Mouse (Mus musculus) hindbrain, embryonic 16.5 days (tissue): Measurements from ENCODE around the gene Cdpf1. TPM values are rescaled to one million over a fixed set of nuclear protein-coding genes. Genes with fewer than 3 reads are reported as not detected.

Experiments used
- ATAC-seq: fragments of 200-750 bp; cut with Nextera tagmentation; 2 replicates; pipeline ENCODE4 v1.8.0; 2017; ENCODE audit warnings: moderate TSS enrichment, moderate library complexity
- H3K27ac ChIP-seq: fragments of 300-500 bp; sonication (generic); 2 replicates; pipeline ENCODE4 v1.5.1; 2014; ENCODE audit warnings: low read depth, mild to moderate bottlenecking, control low read depth, low read length, moderate library complexity
- H3K27me3 ChIP-seq: fragments of 300-500 bp; sonication (generic); replicated peaks from 2 replicates; pipeline ENCODE4 v1.6.1; 2014; ENCODE audit warnings: low read length; ENCODE audit not compliant: control insufficient read depth, insufficient read depth
- H3K36me3 ChIP-seq: fragments of 300-500 bp; sonication (generic); 2 replicates; pipeline ENCODE4 v1.6.1; 2014; ENCODE audit warnings: mild to moderate bottlenecking, low read length, moderate library complexity, mixed read lengths; ENCODE audit not compliant: control insufficient read depth, insufficient read depth
- H3K4me1 ChIP-seq: fragments of 300-500 bp; sonication (generic); 2 replicates; pipeline ENCODE4 v1.6.1; 2014; ENCODE audit warnings: low read depth, low read length; ENCODE audit not compliant: control insufficient read depth, insufficient read depth
- H3K4me2 ChIP-seq: fragments of 300-500 bp; sonication (generic); 2 replicates; pipeline ENCODE4 v1.6.1; 2014; ENCODE audit warnings: mild to moderate bottlenecking, low read length, control low read depth, moderate library complexity
- H3K4me3 ChIP-seq: fragments of 300-500 bp; sonication (generic); 2 replicates; pipeline ENCODE4 v1.5.1; 2014; ENCODE audit warnings: mild to moderate bottlenecking, low read length, control low read depth, moderate library complexity
- H3K9ac ChIP-seq: fragments of 300-500 bp; sonication (generic); 2 replicates; pipeline ENCODE4 v1.6.1; 2014; ENCODE audit warnings: low read depth, mild to moderate bottlenecking, control low read depth, low read length, moderate library complexity
- H3K9me3 ChIP-seq: fragments of 300-500 bp; sonication (generic); 2 replicates; pipeline ENCODE4 v1.6.1; 2014; ENCODE audit warnings: mild to moderate bottlenecking, low read length, moderate library complexity; ENCODE audit not compliant: control insufficient read depth
- WGBS: fragments of 180-500 bp; shearing (Covaris S2); extraction: QIAGEN DNeasy Blood & Tissue Kit; methylation state at CpG from one replicate; pipeline ENCODE4 v1.1.7; 2014; 5-methylcytosine and 5-hydroxymethylcytosine counted together
- polyA plus RNA-seq: library from polyadenylated mRNA; unstranded; fragments of >200 nt; fragmentation: Nextera tagmentation; extraction: Ambion mirVana; gene quantifications from 2 replicates; pipeline ENCODE4 v1.2.1, GENCODE M21; 2015

Cdpf1 gene
- polyA plus RNA-seq, 1 experiment from 2014 or later: 24.9 TPM

DNA sequence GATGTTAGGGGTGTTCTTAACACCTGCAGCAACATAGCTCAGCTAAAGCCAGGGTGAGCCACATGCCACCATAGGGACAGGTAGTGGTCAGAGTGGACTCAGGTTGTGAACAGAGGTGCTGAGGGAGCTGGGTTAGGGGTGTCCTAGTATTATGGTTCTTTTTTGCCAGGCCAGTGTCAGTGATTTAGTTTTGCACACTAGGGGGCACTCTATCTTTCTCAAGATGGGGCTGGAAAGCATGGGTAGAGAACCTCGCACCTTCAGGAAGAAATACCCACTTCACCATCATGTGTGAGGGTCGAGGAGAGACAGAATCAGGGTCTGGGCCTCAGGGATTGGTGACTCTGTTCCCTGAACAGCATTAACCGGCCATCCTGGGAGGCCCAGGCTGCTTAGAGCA, 23.8 kb upstream of the Cdpf1 start:
- ATAC-seq: no peak
- WGBS: 63% methylated on average over 3 of the region's 3 CpGs
- Histone ChIP-seq H3K4me3 (no peak overlapping the region), H3K4me2 (no peak overlapping the region), H3K36me3 (peaks cover 4% of the 10 kb centered on the region), H3K4me1 (peaks cover 11% of the 10 kb centered on the region), H3K27ac (no peak overlapping the region), H3K27me3 (no peaks in the 10 kb centered on the region), H3K9ac (no peak overlapping the region), H3K9me3 (no peaks in the 10 kb centered on the region)

DNA sequence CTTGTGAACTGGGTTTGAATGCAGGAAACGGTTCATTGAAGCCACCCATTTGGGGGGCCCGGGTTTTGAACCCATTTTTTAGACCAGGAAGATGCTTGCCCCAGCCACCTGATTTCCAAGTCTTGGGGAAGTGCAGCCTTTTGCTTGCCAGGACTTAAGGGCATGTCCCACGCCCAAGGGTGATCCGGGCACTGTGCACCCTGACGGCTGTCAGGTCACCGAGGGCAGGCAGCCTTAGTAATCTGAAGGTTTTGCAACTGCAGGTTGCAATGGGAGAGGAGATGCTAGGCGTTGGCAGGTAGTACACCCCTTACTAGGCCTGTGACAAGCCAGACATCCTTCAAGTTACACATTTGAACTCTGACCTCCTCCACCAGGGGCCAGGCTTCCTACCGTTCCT, 21.1 kb upstream of the Cdpf1 start:
- peaks cover 11% of the 10 kb centered on the region for H3K4me1 ChIP-seq
- peaks cover 4% of the 10 kb centered on the region for H3K36me3 ChIP-seq
- peak overlapping the region; percentile 76 for H3K4me2 ChIP-seq
- H3K9me3 ChIP-seq: no peaks in the 10 kb centered on the region
- peak; percentile 18; the same call in 1 of the 2 replicates for ATAC-seq
- peak overlapping the region; percentile 82 for H3K9ac ChIP-seq
- H3K27me3 ChIP-seq: no peaks in the 10 kb centered on the region
- WGBS: 45% methylated on average over 8 of the region's 8 CpGs
- H3K27ac ChIP-seq: no peak overlapping the region; the same call in 1 of the 2 replicates
- peak overlapping the region; percentile 68 for H3K4me3 ChIP-seq

- H3K9ac ChIP-seq: peak within 1 kb of the TSS; percentile 82
- H3K4me2 ChIP-seq: peak within 1 kb of the TSS; percentile 76
- H3K4me1 ChIP-seq: peaks cover 11% of the 10 kb centered on the region
- ATAC-seq: peak; percentile 95
- H3K4me3 ChIP-seq: peak within 1 kb of the TSS; percentile 68
- under 1% methylated on average over 27 of the region's 27 CpGs for WGBS
- peak within 1 kb of the TSS; percentile 39; the same call in 1 of the 2 replicates for H3K27ac ChIP-seq
- no peaks in the 10 kb centered on the region for H3K9me3 ChIP-seq
- peaks cover 4% of the 10 kb centered on the region for H3K36me3 ChIP-seq
- H3K27me3 ChIP-seq: no peaks in the 10 kb centered on the region
These were observed 20.6 kb upstream of the Cdpf1 start, which contains the start of gene Ttc38 for GRCm38 (mm10) chr15:85831954-85832590. Gene Ttc38 (plus strand): TSS chr15:85832306.

GRCm38 (mm10) chr15:85829470-85829869, 18.0 kb upstream of the Cdpf1 start:
- Histone ChIP-seq H3K9me3 (no peaks in the 10 kb centered on the region), H3K4me2 (no peak overlapping the region), H3K9ac (no peak overlapping the region), H3K36me3 (no peaks in the 10 kb centered on the region), H3K4me3 (no peak overlapping the region), H3K27ac (no peak overlapping the region), H3K27me3 (no peaks in the 10 kb centered on the region), H3K4me1 (peaks cover 11% of the 10 kb centered on the region)
- WGBS: 64% methylated on average over 5 of the region's 5 CpGs
- ATAC-seq: no peak

GRCm38 (mm10) chr15:85828071-85828470, 16.6 kb upstream of the Cdpf1 start:
- H3K27me3 ChIP-seq: no peaks in the 10 kb centered on the region

GRCm38 (mm10) chr15:85826676-85827075, 15.2 kb upstream of the Cdpf1 start:
- no peaks in the 10 kb centered on the region; the same call in 1 of the 2 replicates for H3K27me3 ChIP-seq
- no peak overlapping the region for H3K9ac ChIP-seq
- no peak overlapping the region for H3K4me3 ChIP-seq
- H3K27ac ChIP-seq: no peak overlapping the region
- no peaks in the 10 kb centered on the region for H3K36me3 ChIP-seq
- no peaks in the 10 kb centered on the region for H3K9me3 ChIP-seq
- H3K4me2 ChIP-seq: no peak overlapping the region
- peaks cover 4% of the 10 kb centered on the region for H3K4me1 ChIP-seq
- no peak for ATAC-seq
- WGBS: 75% methylated on average over 5 of the region's 5 CpGs

More at GRCm38 (mm10) chr15:85828071-85828470, 16.6 kb upstream of the Cdpf1 start:
- peaks cover 11% of the 10 kb centered on the region for H3K4me1 ChIP-seq
- WGBS: 90% methylated on average over 4 of the region's 4 CpGs
- H3K9me3 ChIP-seq: no peaks in the 10 kb centered on the region
- H3K4me3 ChIP-seq: no peak overlapping the region
- H3K27ac ChIP-seq: no peak overlapping the region
- no peak overlapping the region for H3K9ac ChIP-seq
- no peaks in the 10 kb centered on the region for H3K36me3 ChIP-seq
- ATAC-seq: no peak
- no peak overlapping the region for H3K4me2 ChIP-seq

DNA sequence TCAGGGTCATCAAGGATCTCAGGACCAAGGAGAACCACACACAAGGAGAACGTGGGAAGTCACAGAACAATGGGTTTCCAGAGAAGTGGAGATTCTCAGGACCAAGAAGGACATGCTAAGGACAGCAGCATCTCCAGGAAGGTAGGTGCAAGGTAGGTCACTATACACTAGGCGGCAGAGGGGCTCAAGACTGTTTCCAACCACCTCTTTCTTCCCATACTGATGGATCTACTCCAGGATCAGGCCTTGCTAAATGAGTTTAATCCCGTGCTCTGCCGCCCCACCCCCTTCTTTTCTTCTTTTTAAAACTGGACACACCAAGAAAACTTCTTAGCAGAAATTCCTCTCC, 10.5 kb upstream of the Cdpf1 start:
- no peaks in the 10 kb centered on the region for H3K36me3 ChIP-seq
- ATAC-seq: peak; percentile 58; the same call in 1 of the 2 replicates

DNA sequence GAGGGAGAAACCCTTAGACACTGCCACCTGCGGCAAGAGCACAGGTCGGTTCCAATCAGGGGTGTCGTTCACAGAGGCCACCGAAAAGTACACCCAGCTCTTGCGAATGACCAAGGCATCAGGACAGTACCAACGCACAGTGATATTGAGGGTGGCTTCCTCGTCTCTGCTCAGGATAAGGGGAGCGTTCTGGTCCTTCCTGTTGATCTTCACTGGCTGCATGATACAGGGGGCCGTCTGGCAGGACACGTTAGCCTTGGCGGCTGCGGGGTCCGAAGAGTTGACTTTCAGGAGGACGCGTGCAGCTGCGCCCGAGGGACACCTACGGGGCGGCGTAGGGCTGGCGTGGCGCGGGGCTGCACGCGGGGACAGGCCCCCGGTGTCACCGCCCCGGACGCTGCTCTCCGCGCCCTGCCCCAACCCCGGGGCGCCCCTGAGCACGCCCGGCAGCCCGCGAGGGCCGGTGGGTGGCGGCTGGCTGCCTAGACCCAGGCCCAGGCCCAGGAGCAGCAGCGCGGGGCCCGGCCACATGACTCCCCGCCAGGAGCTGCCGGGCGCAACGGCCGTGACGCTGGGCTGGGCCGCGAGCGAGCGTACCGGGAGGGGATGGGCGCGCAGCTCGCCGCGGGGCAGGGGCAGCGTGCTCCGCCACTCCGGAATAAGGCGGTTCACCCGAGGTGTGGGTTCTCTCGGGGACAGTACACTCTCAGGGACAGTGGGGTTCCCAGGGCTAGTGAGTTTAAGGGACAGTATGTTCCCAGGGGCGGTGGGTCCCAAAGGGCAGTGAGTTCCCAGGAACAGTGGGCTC, 9.9 kb upstream of the Cdpf1 start, which contains the start of gene Pkdrej:
Gene Pkdrej (minus strand): TSS at position 532 of the 808 bp plus-strand sequence.
- Histone ChIP-seq H3K36me3 (no peaks in the 10 kb centered on the region), H3K4me1 (peaks cover 5% of the 10 kb centered on the region), H3K27me3 (peaks cover 8% of the 10 kb centered on the region; the same call in 1 of the 2 replicates), H3K4me2 (peak within 1 kb of the TSS; percentile 97), H3K4me3 (peak within 1 kb of the TSS; percentile 57), H3K9ac (peak within 1 kb of the TSS; percentile 79), H3K27ac (peak within 1 kb of the TSS; percentile 12; the same call in 1 of the 2 replicates), H3K9me3 (no peaks in the 10 kb centered on the region; the same call in 1 of the 2 replicates)
- ATAC-seq: peak; percentile 72
- WGBS: 2% methylated on average over 54 of the region's 65 CpGs

More for the DNA sequence above, 10.5 kb upstream of the Cdpf1 start:
- peaks cover 8% of the 10 kb centered on the region; the same call in 1 of the 2 replicates for H3K27me3 ChIP-seq
- WGBS: 24% methylated on average over 4 of the region's 4 CpGs
- no peak overlapping the region for H3K27ac ChIP-seq
- H3K4me1 ChIP-seq: peaks cover 5% of the 10 kb centered on the region
- H3K9me3 ChIP-seq: no peaks in the 10 kb centered on the region; the same call in 1 of the 2 replicates
- peak overlapping the region; percentile 57 for H3K4me3 ChIP-seq
- peak overlapping the region; percentile 79 for H3K9ac ChIP-seq
- peak overlapping the region; percentile 97 for H3K4me2 ChIP-seq

DNA sequence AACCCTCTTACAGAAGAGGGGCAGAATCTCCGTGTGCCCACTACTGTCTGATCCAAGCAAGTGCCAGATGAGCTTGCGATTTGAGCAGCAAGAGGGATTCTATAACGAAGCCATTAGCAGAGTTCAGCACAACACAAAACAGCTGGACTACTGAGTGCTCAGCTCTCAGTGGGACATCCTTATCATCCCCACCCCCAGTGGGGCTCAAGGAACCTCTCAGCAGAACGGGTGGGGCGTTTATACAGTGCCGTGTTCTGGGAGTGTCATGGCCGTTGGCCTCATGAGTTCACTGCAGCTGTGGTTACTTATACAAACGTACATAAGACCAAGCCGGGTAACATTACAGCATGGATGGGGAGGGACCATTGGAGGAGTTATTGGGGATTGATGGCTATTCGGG, 1.9 kb upstream of the Cdpf1 start:
- no peaks in the 10 kb centered on the region for H3K27me3 ChIP-seq
- no peak for ATAC-seq
- no peaks in the 10 kb centered on the region for H3K36me3 ChIP-seq
- 74% methylated on average over 10 of the region's 10 CpGs for WGBS
- H3K9me3 ChIP-seq: no peaks in the 10 kb centered on the region; the same call in 1 of the 2 replicates
- no peak overlapping the region for H3K4me3 ChIP-seq
- no peak overlapping the region for H3K4me2 ChIP-seq
- H3K27ac ChIP-seq: no peak overlapping the region
- H3K4me1 ChIP-seq: peaks cover 12% of the 10 kb centered on the region
- H3K9ac ChIP-seq: no peak overlapping the region
